Mouse (Mus musculus): ENCODE measurements at regions not wholly inside any gene's neighbourhood (a gene's known extent, or its start where the extent isn't known, plus 50 kb on each side); places are given as distances from the start of the nearest gene placed in this dataset.
A peak's percentile ranks its signal among the peaks of the same experiment; 100 is the strongest.

DNA sequence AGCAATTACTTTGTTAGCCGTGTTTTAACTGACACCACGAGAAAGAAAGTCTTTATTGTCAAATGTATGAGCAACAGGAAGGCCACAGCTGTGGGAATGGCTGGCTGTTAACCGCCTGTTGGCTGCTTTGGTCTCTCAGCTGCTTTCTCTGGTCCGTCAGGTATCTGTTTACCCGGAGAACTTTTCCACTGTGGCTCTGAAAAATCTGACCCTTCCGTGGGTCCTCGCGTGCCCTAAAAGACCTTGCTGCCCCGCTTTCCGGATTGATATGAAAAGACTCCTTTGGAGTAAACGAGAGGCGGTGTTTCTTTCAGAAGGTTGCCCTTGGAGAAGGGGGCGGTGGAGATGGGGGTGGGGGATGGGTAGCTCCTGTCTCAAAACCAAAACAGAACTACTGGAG is 75.9 kb downstream of the Sox14 start:
- DNase-seq: no peak

DNA sequence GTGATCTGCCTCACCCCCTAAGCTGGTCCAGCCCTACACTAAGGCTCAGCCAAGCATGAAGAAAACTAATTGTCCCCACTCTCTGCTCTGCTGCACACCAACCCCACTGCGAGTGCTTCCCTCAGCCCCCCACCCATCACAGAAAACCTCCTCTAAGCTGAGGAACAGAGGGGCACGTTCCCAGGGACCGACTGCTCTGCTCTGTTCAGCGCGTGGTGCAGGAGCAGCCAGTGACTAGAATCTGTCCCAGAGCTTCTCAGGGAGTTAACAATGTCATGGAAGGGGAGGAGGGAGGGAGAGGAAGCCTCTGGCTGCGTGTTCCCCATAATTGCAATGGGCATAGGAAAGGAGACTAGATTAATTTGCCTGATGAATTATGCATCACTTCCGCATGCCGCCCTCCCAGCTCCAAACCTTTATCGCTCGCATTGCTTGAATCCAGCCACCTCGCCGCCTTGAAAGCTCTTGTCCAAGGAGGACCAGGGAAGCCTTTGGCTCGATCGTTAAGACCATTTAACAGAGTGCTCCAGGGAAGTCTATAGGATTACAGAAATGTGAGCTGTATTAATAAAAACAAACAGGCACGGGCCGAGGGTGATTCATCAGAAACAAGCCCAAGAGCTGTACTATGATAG is 76.5 kb downstream of the Sox14 start:
- DNase-seq: peak; percentile 1

DNA sequence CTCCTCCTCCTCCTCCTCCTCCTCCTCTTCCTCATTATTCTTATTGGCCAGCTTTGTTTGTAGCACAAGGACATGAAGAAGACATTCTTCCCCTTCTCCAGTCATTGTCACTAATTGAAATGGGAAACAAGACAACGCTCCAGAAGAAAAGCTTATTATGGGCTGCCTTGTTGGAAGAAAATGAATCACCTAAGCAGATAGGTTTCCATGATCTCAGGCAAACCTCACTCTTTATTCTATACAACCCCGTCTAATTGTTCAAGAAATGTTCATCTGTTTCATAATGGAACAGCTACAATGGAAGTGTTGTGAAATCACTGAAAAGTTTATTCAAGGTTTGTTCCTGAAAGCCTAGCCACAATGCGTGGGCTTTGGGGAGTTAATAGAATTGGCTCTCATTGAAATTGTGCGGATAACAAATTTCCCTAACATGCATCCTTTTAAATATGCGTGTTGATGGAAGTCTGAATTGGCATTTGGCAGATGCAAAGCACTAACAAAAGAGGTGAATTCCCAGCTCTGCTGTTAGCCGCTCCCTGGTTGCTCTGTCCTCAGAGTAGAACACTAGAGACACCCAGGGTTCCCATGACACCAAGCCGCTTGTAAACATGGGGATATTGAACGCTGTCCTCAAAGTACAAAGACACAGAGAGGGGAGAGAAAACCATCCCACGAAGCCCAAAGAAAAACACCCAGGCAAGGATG is 78.8 kb downstream of the Sox14 start:
- DNase-seq: no peak

DNA sequence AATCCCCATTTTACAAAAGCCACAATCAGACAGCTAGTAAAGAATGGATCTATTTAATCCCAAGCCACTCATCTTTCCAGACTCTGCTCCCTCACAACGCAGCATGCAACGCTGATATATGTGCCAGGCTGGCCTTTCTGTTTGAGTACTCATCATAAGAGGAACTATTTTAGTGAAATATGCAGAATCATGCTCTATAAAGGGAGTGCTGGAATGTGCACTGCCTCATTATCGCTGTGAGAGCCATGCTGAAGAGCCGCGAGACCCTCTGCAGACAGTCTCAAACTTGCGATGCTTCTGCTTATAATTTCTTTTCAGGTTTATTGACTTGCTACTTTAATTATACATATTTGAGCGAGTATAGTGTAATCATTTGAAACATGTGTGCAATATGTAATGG is 75.6 kb upstream of the Cldn18 start:
- DNase-seq: no peak

DNA sequence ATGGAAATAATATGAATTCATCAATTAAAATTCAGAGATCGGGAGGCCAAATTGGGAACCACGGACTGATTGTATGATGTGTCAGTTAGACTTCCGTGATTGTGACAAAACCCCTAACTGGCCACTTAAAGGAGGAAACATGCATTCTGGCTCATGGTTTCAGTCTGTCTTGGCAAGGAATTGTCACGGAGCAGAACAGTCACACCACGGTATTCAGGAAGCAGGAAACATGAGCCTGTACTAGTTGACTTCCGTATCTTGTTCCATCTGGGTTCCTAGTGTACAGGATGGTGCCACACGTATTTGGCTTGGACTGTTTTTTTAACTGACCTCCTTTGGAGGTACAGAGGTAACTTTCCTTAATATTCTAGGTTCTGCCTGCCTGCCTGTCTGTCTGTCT is 69.8 kb upstream of the Cldn18 start:
- DNase-seq: no peak

DNA sequence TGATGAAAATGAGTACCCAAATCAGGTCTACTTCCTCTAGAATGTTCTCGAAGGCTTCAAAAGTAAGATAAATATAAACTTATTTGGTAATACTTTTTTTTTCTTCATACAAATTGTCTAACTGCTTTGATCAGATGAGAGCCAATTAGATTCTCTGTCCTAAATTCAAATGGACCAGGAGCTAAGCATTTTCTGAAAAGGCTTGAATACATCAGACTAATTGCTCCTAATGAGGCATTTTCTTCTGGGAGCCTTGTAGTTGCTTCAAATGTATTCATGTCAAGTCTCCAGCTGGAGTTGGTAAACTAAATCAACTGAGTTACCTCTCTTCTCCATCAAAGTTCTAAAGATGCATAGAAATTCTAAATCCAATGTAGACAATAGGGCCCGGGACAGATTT is 66.1 kb upstream of the Cldn18 start:
- no peak for DNase-seq

DNA sequence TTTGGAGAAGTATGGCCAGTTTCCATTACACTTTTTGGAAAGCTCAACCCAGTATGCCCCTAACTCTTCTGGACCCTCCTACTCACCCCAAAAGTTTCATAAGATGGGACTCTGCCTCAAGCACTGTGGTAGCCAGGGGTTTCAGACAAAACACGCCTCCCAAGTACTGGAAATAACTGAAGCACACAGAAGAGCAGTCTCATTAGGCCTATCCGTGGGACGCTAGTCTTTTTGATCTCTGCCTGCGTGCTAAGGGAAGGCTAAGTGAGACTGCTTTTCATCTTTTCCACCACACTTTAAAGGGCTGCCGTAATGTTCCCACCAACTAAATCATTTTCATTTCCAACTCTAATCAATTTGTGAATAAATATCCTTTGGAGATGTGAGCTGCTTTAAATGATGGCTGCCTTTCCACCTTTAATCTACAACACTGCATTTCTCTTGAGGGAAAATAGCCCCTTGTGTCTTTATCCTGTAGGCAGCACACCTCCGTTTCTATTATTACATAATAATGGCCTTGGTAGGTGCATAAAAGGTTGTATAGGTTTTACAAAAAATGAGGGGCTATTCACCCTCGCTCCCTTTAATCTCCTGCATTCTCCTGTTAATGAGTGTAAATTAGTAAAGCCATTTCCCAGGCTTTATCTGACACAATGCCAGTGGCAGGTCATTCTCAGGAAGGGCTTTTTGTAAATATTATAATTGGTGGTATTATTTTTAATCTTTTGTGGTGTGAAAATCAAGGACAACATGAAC is 65.5 kb upstream of the Cldn18 start:
- no peak for DNase-seq

DNA sequence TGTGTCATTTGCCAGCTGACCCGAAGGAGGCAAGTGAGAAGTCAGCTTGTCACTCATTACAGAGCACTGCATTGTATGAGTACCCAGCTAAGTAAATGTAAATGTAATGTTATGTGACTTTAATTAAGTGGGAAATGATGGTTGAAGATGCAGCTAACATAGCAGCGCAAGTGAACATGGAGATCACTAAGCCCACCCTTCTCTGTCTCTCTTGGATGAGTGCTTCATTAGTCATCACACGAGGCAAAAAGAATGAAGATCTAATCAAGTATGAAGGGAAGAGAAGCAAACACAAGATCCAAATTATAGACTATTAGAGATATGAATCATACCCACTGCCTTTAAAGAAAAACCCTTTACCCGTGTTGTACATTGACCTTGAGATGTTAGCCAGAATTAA is 61.8 kb upstream of the Cldn18 start:
- no peak for DNase-seq

DNA sequence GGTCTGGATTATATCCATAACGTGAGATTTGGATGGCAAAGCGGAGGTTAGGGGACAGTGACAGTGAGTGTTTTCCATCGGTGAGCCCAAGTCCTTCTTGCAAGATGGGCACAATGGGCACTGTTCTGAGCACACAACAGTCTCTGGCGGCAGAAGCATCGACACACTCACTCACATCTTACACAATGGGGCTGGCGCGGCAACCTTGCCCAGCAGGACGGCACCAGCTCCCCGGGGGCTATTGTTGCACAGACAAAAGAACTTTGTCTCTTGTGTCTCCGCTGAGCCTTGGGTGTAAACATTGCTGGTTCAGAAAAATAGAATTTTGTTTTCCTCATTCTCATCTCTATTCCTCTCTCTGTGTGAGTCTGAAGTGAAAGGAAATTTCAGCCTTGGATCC is 53.6 kb upstream of the Cldn18 start:
- DNase-seq: no peak

All from lung, postnatal 14 days (tissue).